Mouse (Mus musculus) bone marrow macrophage, adult 2 months (primary cell): ENCODE data around the gene Alpk3.

Source experiments
- CTCF ChIP-seq: IDR thresholded peaks from 2 replicates; pipeline ENCODE4 v1.5.1; 2012; ENCODE audit warnings: low read depth, mild to moderate bottlenecking, low read length, moderate library complexity
- POLR2A ChIP-seq: IDR thresholded peaks from 2 replicates; pipeline ENCODE4 v1.6.1; 2012; ENCODE audit warnings: mild to moderate bottlenecking, low read depth, low read length, borderline replicate concordance

DNA sequence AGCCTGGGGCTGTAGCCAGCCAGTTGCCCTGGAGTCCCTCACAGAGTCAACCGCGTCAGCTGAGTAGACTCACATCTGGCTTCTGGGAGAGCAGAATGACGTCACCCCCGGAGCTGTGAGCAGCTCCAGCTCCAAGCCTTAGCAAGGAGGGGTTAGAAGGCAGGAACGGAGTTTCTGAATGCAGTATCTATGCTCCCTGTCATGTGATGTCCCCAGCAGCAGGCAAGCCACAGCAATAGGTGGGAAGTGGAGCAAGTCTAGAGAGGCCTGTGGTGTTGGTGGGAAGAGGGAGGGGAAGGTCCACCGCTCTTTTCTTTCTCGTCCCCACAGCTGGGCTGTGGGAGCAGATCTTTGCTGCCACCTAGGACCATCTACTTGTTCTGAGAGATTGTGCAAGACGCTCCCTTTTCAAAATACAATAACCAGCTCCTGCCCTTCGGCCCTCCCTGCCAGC is 77.2 kb downstream of the Alpk3 start:
- TF ChIP-seq POLR2A, result no peak
- no peak for TF ChIP-seq CTCF
